Mouse (Mus musculus): Measurements from ENCODE around the gene Ccr1. TPM values are rescaled to one million over a fixed set of nuclear protein-coding genes. Genes with fewer than 3 reads are reported as not detected.
"Not testable (repeated sequence)": the region's sequence is repeated elsewhere in the genome, so short reads cannot be mapped to it uniquely, and the experiment has no call there.

Gene Ccr1
- total RNA-seq, 2 experiments from 2014 or later, result 0.13 TPM; not detected in 1

DNA sequence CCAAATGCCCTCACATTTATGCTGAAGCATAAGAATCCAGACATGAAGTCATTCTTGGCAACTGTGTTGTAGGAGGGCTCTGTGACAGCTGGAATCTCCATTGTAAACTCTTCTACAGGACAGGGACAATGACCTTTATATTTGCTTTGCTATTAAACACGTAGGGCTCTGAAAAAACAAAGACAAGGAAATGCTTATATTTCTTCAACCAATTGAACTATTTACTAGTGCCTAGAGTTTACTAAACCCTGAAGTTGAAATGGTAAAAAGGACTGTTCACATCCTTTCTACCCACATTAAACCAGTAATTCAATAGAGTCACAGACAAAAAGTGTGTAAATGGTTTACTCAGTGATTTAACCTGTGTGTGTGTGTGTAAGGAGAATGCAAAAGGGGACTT, 9.8 kb upstream of the Ccr1 start, which contains the start of gene Ccr1l1:
Ccr1l1 (minus strand) TSS at position 101 of the 400 bp plus-strand sequence.
- no peak within 1 kb of the TSS for H3K4me3 ChIP-seq
- no peak for TF ChIP-seq CTCF (IDR thresholded peaks at IDR 0.05)
- intact Hi-C loops (cut with DNase I), result no loop called here
- H3K27ac ChIP-seq, result no peak within 1 kb of the TSS
- no peak for DNase-seq

DNA sequence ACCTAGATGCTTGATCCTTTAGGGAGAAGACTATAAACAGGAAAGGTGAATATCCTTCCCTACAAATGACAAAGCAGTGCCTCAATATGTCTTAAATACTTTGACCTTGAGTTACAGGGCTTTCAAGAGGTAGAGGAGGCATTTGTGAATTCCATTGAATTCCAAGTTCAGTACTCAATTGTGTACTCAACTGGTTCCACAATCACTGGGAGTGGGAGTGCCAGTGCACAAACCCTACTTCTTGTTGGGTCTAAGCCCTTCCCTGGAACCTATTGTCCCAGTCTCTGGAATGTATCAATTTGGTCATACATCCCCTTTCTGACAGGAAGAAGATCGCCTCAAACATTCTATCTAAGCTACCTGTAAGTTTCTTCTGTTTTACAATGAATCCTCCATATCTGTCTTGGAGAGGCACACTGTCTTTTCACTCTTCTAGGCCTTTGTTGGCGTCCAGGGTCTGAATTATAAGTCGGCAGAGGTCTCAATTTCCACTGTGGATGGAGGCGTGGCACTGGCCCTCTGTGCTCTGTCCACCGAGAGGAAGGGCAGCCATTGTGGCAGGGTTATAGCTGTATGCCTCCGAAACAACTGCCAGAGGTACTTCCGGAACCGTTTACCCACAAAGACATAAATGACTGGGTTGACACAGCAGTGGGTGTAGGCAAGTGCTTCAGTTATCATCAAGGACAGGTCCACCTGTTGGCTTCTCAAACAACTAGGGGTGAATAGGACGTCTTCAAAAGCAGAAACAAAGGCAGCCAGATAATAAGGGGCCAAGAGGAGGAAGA, 8.6 kb upstream of the Ccr1 start:
- no peak overlapping the region for H3K4me3 ChIP-seq
- intact Hi-C loops (cut with DNase I), result no loop called here
- TF ChIP-seq CTCF (IDR thresholded peaks at IDR 0.05), result no peak
- H3K27ac ChIP-seq, result no peak overlapping the region
- no peak for DNase-seq

DNA sequence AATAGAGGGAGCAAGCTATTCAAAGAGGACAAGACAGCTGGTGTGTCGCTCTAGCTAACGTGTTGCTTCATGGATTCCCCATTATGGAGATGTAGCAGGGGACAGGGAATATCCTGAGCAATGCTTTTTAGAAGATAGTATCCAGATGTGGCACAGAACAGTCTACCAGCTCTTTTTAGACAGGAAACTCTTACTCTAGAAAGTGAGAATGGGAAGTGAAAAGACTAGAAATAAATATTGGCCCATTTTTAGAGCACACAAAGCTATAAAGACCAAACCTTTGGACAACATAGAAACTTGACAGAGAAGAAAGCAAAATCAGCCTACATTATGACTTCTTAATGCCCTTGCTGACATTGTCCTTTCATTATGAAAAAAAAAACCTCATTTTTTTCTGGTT, 7.1 kb upstream of the Ccr1 start:
- DNase-seq, result no peak
- Histone ChIP-seq H3K4me3 (no peak overlapping the region), H3K27ac (no peak overlapping the region)
- TF ChIP-seq CTCF (IDR thresholded peaks at IDR 0.05), result no peak
- intact Hi-C loops (cut with DNase I), result no loop called here

DNA sequence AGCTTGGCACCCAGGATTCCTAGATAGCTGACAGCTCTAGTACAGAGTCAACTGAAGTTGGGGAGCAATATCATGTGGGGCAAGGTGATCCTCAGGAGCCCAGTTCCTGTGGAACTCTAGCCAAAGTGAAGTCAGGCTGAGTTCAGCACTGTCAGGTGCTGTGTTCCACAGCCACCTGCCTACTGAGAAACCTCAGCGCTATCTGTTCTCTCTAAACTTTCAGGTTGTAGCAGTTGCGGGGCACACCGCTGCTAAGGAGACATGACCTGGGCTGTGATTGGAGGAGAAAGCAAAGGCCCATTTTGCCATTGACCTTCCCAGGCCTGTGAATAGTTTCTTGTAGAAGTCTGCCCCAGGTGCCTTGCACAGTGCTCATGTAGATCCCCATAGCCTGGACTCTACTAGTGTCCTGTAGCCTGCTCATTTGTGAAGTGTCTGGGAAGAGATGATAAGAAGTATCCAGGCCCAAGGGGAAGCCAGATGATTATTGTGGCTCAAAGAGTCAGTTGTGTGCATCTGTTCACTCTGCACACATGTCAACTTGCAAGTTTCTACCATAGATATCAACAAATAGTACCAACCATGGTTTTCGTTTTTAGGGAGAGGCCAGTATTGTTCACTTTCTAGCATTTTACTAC, 1.5 kb downstream of the Ccr1 start:
- DNase-seq; intact Hi-C loops (cut with DNase I); H3K27ac ChIP-seq; H3K4me3 ChIP-seq: not testable (repeated sequence)

DNA sequence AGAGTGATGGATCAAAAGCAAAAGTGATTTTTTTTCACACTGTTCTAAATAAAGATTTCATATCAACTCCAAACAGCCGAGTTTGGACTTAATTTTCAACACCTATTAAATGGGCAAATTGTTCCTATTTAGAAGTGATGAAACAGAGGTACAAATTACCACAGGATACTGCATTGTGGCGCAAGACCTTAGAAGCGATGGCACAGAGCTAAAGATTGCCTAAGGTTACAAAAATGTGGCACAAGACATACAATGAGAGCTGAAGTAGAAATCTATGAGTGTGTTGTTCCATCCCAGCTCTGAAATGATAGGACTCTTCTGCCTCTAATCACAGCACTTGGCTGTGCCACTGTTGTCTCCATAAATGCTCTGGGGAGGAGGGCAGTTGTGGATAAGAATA, 3.7 kb downstream of the Ccr1 start:
- DNase-seq, result no peak
- Histone ChIP-seq H3K27ac (no peak overlapping the region), H3K4me3 (no peak overlapping the region)
- no peak for TF ChIP-seq CTCF (IDR thresholded peaks at IDR 0.05)
- intact Hi-C loops (cut with DNase I), result no loop called here

DNA sequence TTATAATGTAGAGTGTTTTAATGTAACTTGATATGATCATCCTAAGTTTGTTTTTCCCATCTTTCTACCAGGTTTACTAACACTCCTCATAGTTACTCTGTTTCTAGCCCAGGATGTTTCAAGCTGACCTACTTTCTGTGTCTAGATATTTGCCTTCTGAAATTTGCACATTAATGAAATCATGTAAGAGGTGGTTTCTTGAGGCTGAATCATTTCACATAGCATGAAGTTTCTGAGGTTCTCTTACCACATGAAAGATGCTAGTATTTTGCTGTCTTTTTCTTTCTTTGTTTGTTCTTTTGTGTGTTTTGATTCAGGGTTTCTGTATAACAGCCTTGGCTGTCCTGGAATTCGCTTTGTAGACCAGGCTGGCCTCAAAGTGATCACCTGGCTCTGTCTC, 8.3 kb downstream of the Ccr1 start:
- no peak overlapping the region for H3K27ac ChIP-seq
- H3K4me3 ChIP-seq, result no peak overlapping the region
- no peak for TF ChIP-seq CTCF (IDR thresholded peaks at IDR 0.05)
- intact Hi-C loops (cut with DNase I), result no loop called here
- no peak for DNase-seq

DNA sequence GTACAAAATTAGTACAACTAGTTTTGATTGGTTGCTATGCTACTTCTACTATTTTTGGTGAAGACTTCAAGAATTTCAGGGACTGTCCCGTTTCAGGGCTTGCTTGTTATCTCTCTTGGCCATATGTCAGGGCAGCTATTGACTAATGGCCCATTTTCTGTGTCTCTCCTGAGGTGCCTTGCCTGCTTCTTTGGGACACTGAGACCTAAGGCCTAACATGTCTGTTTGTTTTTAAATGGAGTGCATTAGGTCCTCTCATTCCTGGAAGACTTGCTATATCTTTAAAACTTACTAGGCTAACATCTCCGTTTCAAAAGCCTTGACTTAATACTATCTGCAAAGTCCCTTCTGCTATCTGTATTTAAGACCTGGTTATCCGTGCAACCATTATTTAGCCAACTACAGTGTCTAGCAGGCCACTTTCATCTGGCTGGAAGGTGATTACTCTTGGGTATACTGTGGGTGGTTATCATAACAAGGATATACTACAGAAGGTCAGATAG, 10.5 kb downstream of the Ccr1 start:
- intact Hi-C loops (cut with DNase I), result no loop called here

DNA sequence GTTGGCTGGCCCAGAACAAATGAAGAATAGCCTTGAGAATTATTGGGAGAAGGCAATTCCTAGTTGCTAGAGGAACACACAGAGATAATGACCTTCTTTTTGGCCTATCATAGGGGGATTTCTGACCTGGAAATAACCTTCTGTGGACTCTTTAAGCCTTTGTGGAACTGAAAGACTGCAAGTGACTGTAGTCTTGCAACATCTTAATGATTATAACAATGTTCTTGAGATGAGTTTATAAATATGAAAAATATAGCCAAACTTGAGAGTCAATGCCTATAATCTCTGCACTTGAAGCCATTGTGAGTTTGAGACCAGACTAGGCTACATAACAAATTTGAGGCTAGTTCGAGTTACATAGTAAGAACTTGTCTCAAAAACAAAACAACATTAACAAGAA, 11.6 kb downstream of the Ccr1 start:
- no peak overlapping the region for H3K27ac ChIP-seq

More for the DNA sequence above, 10.5 kb downstream of the Ccr1 start:
- Histone ChIP-seq H3K27ac (no peak overlapping the region), H3K4me3 (no peak overlapping the region)
- TF ChIP-seq CTCF (IDR thresholded peaks at IDR 0.05), result no peak
- no peak for DNase-seq

DNA sequence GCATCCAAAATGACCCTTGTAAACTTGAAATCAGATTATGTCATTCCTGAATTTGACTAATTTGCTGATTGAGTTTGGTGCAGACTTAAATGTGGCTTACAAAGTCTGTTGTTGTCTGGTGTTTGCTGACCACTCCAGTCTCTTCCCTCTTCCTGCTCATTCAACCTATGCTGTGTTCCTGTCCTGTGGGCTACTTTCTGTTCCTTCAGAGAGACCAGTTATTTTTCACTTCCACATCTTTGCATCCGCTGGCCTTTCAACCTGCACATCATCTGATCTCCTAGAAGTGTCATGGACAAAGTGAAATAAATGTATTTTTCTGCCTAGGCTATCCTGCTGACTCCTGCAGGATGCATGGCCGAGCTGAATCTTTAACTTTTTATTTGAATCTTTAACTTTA, 14.9 kb downstream of the Ccr1 start:
- H3K4me3 ChIP-seq, result no peak overlapping the region
- no peak for DNase-seq
- intact Hi-C loops (cut with DNase I), result no loop called here
- no peak for TF ChIP-seq CTCF (IDR thresholded peaks at IDR 0.05)
- no peak overlapping the region for H3K27ac ChIP-seq

More for the DNA sequence above, 11.6 kb downstream of the Ccr1 start:
- no peak for TF ChIP-seq CTCF (IDR thresholded peaks at IDR 0.05)
- DNase-seq, result no peak
- H3K4me3 ChIP-seq, result no peak overlapping the region
- intact Hi-C loops (cut with DNase I), result no loop called here

DNA sequence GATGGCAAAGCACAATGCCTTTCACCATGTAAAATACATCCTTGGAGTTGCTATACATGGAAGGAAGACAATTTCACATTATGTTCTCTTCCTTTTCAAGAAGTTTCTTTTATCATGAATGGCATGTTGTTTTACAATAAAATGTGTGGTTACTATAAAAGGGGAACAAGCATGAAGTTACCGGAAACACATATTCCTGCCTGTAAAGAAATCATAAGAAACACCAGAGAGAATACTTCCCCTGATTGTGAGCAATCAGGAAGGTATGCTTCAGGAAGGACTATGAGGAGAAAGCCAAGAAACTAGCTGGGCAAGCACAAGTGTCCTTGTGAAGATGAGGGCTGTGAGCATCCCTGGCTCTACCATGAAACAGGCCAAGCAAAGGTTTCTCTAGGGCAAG, 17.3 kb downstream of the Ccr1 start:
- TF ChIP-seq CTCF (IDR thresholded peaks at IDR 0.05), result no peak
- DNase-seq, result no peak
- intact Hi-C loops (cut with DNase I), result no loop called here
- no peak overlapping the region for H3K27ac ChIP-seq
- H3K4me3 ChIP-seq, result no peak overlapping the region

DNA sequence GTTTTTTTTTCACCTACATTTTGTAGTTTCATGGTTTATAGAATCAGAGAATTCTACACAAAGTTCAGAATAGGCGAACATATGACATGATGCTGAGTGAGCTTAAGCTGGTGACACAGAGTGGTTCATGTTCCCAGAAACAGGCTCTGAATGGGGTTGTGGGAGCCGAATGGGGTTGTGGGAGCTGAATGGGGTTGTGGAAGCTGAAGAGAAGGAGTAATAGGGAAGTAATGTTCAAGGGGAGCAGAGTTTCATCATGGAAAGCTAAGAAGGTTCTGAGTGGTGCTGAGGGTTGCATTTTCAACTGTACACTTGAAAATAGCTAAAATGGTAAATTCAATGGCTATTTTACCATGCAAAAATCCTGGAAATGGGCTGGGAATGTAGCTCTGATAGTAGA, 19.1 kb downstream of the Ccr1 start:
- intact Hi-C loops (cut with DNase I), result no loop called here
- peak overlapping the region; percentile 46 for H3K27ac ChIP-seq

DNA sequence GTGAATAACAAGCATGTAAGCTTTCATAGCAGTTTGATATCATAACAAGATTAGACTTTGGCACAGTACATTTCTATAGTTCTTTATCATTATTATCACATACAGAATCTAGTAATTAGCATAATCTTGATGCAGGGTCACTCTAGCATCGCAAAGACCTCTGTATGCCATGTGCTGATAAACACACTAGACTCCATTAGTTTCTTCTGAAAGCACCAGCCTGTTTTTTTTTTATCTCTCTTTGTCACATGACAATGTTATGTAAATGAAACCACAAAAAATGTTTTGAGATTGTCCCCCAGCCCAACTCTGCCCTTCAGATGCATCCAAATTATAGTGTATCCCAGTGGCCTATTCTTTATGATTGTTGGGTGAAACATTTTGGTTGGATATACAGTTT, 20.7 kb downstream of the Ccr1 start:
- Histone ChIP-seq H3K27ac (no peak overlapping the region), H3K4me3 (no peak overlapping the region)
- TF ChIP-seq CTCF (IDR thresholded peaks at IDR 0.05), result no peak
- no peak for DNase-seq
- intact Hi-C loops (cut with DNase I), result no loop called here

More for the DNA sequence above, 19.1 kb downstream of the Ccr1 start:
- no peak for TF ChIP-seq CTCF (IDR thresholded peaks at IDR 0.05)
- no peak for DNase-seq
- H3K4me3 ChIP-seq, result no peak overlapping the region

DNA sequence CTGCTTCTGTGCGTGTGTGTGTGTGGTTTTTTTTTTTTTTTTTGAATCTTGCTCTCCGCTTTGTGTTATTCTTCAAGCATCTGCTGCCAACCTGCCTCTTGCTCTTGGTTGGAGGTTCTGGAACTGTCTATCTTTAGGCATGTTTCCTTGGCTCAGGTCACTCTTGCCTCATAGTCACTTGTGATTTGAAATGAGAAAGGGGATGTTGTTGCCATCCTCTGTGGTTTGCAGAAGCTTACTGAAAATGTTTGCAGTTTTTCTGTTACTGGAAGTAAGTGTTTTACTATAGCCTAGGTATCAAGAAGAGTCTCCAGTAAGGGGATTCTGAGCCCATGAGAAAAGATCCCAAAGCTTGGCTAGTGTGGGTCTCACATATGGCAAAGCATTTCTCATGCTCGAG, 26.5 kb downstream of the Ccr1 start:
- intact Hi-C loops (cut with DNase I), result no loop called here
- TF ChIP-seq CTCF (IDR thresholded peaks at IDR 0.05), result no peak
- H3K27ac ChIP-seq, result no peak overlapping the region

More for the DNA sequence above, 26.5 kb downstream of the Ccr1 start:
- no peak for DNase-seq
- no peak overlapping the region for H3K4me3 ChIP-seq
